Mouse (Mus musculus): ENCODE data around the gene Rbm33.

Gene Rbm33

GRCm38 (mm10) chr5:28412006-28412685 lies 95.2 kb downstream of the Rbm33 start:
- DNase-seq (ENCODE audit: low spot score in 2 of 2) = peak; percentile 0

- peak in 1 of 2 experiments; percentile 0 for DNase-seq (ENCODE audit: low spot score in 2 of 2)
Observed at GRCm38 (mm10) chr5:28413533-28413932, 96.6 kb downstream of the Rbm33 start.

GRCm38 (mm10) chr5:28414076-28414475 lies 97.2 kb downstream of the Rbm33 start:
- no peak for DNase-seq (ENCODE audit: low spot score in 2 of 2)

GRCm38 (mm10) chr5:28416029-28416428 lies 99.1 kb downstream of the Rbm33 start:
- DNase-seq (ENCODE audit: low spot score in 2 of 2) = no peak

- peak in 1 of 2 experiments; percentile 2 for DNase-seq (ENCODE audit: low spot score in 2 of 2)
Observed at GRCm38 (mm10) chr5:28418734-28419133, 101.8 kb downstream of the Rbm33 start.

- peak in 1 of 2 experiments; percentile 1 for DNase-seq (ENCODE audit: low spot score in 2 of 2)
Observed at GRCm38 (mm10) chr5:28419640-28420265, 102.8 kb downstream of the Rbm33 start.

- no peak for DNase-seq (ENCODE audit: low spot score in 2 of 2)
Observed at GRCm38 (mm10) chr5:28423781-28424180, 106.9 kb downstream of the Rbm33 start.

GRCm38 (mm10) chr5:28425926-28426325 lies 109.0 kb downstream of the Rbm33 start:
- peak in 1 of 2 experiments; percentile 0 for DNase-seq (ENCODE audit: low spot score in 2 of 2)

GRCm38 (mm10) chr5:28450126-28450890 lies 133.4 kb downstream of the Rbm33 start:
- DNase-seq (ENCODE audit: low spot score in 2 of 2) = no peak

GRCm38 (mm10) chr5:28451053-28451638 lies 134.2 kb downstream of the Rbm33 start:
- peak; percentile 89 to 93 for DNase-seq (ENCODE audit: low spot score in 2 of 2)

- DNase-seq (ENCODE audit: low spot score in 2 of 2) = no peak
Observed at GRCm38 (mm10) chr5:28453086-28453485, 136.2 kb downstream of the Rbm33 start.

- no peak for DNase-seq (ENCODE audit: low spot score in 2 of 2)
Observed at GRCm38 (mm10) chr5:28453523-28453922, 136.6 kb downstream of the Rbm33 start.

- DNase-seq (ENCODE audit: low spot score in 2 of 2) = no peak
Observed at GRCm38 (mm10) chr5:28454546-28454945, 137.6 kb downstream of the Rbm33 start.

- no peak for DNase-seq (ENCODE audit: low spot score in 2 of 2)
Observed at GRCm38 (mm10) chr5:28455721-28456120, 138.8 kb downstream of the Rbm33 start.

GRCm38 (mm10) chr5:28456366-28456765 lies 139.4 kb downstream of the Rbm33 start:
- no peak for DNase-seq (ENCODE audit: low spot score in 2 of 2)

- DNase-seq (ENCODE audit: low spot score in 2 of 2) = peak; percentile 18 to 26
Observed at GRCm38 (mm10) chr5:28457921-28458641, 141.2 kb downstream of the Rbm33 start.

GRCm38 (mm10) chr5:28458821-28459240 lies 141.9 kb downstream of the Rbm33 start:
- peak in 1 of 2 experiments; percentile 3 for DNase-seq (ENCODE audit: low spot score in 2 of 2)

- no peak for DNase-seq (ENCODE audit: low spot score in 2 of 2)
Observed at GRCm38 (mm10) chr5:28459456-28460225, 142.7 kb downstream of the Rbm33 start.

GRCm38 (mm10) chr5:28460556-28461350 lies 143.8 kb downstream of the Rbm33 start:
- no peak for DNase-seq (ENCODE audit: low spot score in 2 of 2)

- DNase-seq (ENCODE audit: low spot score in 2 of 2) = no peak
Observed at GRCm38 (mm10) chr5:28461376-28461775, 144.5 kb downstream of the Rbm33 start.

Data from right cerebral cortex, adult 2 months (tissue).